Mouse (Mus musculus): ENCODE results near the gene Oas1a. TPM values are rescaled to one million over a fixed set of nuclear protein-coding genes. Genes with fewer than 3 reads are reported as not detected.
"Not testable (repeated sequence)": the region's sequence is repeated elsewhere in the genome, so short reads cannot be mapped to it uniquely, and the experiment has no call there.

The Oas1a gene
- total RNA-seq, 2 experiments from 2014 or later: 0.33 TPM; not detected in 1

DNA sequence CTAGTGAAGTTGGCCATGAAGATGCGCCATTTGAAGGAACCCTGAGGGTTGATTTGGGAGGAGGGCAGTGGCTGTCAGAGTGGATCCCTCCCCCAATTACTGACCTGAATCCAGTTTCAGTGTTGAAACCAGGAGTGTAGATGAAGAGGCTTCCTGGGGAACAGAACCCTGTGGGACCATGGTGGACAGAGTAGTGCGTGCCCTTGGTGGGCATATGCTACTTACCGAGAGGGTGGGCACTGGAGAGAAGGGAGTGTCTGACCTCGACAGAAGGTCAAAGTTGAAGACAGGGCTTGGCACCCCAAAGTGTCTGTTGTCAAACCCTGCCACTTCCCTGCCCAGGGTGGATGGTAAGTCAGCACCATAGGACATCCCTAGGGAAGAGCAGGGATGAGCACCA, 13.5 kb downstream of the Oas1a start:
- DNase-seq (ENCODE audit: low spot score in 2 of 2): not testable (repeated sequence)

DNA sequence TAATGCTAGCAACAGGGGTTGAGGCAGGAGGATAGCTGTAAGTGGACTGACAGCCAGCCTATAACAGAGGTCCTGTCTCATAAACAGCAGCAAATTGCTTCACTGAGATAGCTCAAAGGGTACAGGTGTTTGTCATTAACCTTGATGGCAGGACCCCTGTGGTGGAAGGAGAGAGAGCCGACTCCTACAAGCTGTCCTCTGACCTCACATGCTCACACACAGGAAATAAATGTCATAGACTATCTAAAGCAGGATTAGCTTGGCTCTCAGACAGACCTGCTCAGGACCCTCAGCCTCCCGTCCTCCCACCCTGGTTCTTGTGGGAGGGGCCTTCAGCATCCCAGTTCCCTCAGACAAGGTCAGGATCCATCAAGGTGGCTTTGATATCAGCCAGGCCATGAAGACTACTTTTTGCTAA, 15.1 kb downstream of the Oas1a start:
- DNase-seq (ENCODE audit: low spot score in 2 of 2): no peak

DNA sequence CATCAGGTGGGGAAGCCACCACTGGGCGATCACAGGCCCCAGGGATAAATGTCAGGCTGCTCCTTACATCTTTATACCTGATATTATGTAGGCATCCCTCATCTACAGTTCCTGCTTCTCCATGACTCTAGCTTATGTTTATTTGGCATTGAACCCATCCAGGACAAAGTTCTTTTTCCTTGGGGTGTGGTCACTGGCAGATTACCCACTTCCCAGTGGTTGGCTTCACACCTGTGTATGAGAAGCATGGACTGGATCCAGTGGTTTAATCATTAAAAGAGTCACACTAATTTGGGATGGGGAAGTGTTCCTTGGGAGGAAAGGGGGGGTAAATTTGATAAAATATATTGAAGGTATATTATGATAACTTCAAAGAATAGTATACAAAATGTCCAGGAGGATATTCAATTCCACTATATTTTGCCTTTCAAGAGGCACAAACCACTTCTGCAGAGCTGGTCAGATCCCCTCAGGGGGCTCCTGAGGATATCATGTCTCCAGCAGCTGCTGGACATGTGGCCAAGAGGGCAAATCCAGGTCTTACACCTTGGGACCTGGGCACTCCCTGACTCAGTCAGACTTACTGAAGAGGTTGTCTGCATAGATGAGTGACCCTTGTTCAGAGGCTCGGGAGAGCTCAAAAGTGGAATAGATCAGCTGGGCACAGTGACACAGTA, 15.6 kb downstream of the Oas1a start:
- not testable (repeated sequence) for DNase-seq (ENCODE audit: low spot score in 2 of 2)

DNA sequence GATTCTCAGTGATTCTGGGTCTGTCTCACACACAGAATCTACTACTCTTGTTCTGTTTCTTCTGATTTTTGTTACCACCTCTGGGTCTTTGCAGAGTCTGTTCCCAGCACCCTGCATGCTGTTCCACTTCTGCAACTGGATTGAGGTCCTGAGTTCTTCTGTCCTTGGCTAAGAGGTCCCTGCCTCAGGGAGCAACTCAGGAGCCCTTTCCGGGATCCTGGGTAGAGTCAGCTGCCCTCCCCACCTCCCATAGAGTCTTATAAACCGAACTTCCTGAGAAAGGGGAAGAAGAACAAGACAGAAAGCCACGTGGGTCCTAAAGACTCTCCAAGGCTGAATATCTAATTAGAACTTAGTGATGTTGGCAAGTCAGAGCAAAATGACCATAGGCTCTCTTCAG, 16.3 kb downstream of the Oas1a start:
- DNase-seq (ENCODE audit: low spot score in 2 of 2): no peak

DNA sequence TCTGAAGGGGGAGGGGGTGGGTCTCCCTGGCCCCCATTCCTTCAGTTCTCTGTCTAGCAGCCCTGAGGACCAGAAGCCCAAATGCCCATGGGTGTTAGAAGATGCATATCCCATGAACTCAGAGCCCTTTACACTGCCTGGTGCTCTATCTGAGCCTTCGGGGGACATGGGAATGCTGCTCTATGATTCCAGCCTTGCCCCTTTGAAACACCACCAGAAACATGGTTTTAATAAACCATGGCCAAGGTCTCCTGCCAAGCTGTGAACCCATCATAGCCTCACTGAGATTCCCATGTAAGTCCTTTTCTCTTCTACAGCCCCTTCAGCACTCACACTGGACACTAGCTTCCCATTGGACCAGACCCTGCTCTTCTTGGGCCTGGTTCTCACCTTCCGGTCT, 17.3 kb downstream of the Oas1a start:
- no peak for DNase-seq (ENCODE audit: low spot score in 2 of 2)

DNA sequence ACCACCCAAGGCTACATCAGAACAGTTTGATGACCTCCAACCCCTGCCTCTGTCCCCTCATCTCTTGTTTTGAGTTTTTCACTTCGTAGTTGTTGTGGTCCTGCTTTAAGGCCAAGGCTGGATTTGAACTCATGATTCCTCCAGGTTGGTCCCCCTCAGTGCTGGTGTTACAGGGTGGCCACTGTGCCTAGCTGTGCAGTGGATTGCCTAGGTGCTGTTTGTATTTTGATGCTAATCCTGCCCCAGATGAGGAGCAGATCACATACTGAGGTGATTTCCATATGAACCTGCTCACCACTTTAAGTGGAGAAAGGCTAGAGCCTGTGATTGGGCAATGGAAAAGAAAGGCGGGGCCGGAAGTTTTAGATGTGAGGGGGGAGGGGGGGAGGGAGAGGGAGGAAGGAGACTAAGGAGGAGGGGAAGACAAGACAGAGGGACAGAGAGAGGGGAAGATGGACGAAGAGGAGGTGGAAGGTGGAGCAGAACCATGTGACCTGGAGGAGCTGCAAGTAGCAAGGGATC, 19.0 kb downstream of the Oas1a start:
- DNase-seq (ENCODE audit: low spot score in 2 of 2): not testable (repeated sequence)

DNA sequence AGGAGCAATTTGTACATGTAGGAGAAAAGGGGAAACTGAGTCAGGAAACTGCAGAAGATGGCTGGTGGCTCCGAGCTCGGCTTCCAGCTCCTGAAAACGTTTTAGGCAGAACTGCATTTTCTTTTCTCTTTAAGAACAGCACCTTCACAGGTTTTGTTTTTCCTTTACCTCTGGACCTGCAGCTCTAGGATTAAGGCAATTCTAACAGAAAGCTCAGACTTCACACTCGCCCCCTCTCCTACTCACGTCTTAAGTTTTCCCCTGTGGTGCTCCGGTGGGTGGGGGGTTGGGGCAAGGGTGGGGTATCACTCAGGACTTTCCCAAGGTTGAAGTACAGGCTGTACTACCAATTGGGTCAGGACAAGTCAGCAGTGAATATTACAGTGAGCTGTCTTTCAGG, 19.5 kb downstream of the Oas1a start:
- no peak for DNase-seq (ENCODE audit: low spot score in 2 of 2)

DNA sequence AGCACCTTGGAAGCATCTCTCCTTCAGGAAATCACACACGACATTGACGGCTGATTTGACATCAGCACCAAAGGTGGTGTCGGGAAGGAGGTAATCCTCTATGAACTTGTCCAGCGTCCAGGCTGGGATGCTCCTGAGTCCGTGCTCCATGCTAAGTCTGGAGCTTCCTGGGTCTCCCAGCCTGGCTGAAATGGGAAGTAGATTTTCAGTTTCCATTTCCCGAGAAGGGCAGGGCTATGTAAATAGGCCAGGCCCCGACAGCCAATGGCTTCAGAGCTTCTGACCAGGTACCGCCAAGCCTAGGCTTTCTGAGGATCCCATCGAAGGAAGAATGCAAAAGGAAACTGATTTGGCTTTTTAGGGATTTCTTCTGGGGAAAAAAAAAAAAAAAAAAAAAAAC, 19.9 kb downstream of the Oas1a start, which contains the start of gene Oas1g:
Oas1g (minus strand) TSS at position 201 of the 400 bp plus-strand sequence.
- not testable (repeated sequence) for DNase-seq (ENCODE audit: low spot score in 2 of 2)

DNA sequence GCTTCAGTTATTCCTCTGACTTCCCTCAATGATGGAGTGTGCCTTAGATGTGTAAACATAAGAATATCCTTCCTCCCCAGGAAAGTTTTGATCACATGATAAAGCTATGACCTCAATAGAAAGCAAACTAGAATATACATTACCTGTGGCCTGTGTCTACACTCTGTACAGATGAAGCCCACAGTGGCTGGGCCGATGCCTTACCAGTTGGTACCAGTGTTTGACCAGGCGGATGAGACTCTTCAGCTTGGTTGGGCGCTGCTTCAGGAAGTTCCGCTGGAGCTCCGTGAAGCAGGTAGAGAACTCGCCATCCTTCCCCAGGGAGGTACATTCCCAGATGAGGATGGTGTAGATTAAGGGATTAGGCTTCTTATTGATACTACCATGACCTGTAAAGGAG, 25.6 kb downstream of the Oas1a start:
- DNase-seq (ENCODE audit: low spot score in 2 of 2): not testable (repeated sequence)

DNA sequence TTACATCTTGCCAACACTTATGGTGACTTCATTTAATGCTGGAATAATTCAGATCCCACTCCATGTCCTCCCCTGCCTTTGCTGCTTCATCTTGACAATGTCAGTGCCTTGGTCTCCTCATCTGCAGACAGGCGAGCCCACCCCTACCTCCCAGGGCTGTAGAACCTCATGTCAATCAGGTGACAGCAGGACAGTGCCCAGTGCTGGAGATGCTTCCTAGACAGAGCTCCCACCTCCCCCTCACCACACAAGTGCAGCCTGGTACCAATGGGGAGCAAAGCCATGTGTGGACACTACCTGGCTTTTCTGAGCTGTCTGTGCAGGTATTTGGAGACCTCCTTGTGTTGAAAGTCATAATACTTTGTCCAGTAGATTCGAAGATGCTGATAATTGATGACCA, 28.5 kb downstream of the Oas1a start:
- DNase-seq (ENCODE audit: low spot score in 2 of 2): not testable (repeated sequence)

DNA sequence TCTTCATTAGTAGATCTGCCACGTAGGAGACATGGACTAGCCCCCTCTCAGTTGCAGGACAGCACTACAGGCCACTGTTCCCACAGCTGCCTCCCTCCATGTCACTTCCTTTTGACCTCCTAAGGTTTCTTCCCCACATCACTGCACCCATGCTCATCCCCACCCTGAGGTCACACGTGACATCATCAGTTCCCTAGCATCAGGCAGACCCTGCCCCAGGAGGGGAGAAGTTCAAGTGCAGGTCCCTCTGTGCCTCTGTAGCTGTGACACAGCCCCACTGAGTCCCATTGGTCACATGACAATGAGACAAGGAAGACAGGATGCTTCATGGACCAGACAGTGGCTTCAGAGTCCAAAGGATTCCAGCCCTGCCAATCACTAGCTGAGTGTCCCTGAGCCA, 29.9 kb downstream of the Oas1a start:
- not testable (repeated sequence) for DNase-seq (ENCODE audit: low spot score in 2 of 2)

DNA sequence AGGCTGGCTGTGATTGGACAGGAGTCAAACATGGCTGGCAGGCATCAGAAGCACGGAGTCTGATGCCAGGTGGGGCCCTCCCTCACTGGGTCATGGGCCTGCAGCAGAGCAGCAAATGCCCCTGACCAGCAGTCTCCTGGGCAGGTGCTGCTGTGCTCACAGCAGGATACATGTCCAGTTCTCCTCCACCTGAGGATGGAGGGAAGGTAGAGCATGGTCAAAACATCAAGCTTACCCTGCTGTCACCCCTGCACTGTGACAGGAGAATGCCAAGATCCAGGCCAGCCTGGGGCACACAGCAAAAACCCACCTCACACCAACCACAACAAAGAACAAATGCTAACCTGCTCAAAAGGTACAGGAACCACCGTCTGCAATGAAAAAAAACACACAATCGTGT, 30.5 kb downstream of the Oas1a start:
- DNase-seq (ENCODE audit: low spot score in 2 of 2): not testable (repeated sequence)

DNA sequence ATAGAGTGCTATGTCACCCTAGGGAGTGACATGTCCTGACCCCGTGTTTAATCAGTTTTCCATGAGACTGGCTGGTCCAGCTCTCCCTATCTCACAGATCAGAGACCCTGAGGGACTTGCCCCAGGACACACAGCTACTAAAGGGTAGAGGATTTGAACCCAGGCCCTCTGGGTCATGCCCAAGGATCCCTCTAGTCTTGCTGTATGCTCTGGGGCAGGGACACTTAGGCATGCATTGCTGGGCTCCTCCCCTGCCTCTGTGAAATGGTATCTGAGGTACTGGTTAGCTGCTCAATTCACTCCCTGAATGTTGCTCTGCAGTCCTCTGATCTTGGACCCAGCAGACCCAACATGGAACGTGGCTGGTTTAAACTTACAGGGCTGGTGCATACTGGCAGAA, 35.9 kb downstream of the Oas1a start:
- no peak for DNase-seq (ENCODE audit: low spot score in 2 of 2)

DNA sequence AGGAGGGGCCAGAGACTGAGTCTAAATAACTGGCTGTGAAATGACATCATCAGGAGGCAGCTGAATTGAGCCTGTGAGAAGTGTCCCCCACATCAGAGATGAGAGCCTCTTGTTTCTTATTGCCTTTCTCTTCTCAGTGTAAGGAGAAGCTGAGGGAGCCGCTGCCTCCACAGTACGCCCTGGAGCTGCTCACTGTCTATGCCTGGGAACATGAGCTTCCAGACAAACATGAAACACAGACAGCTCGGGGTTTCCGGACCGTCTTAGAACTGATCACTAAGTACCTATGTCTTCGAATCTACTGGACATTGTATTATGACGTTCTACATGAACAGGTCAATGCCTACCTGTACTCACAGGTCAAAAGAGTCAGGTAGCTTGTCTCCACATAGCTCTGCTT, 36.5 kb downstream of the Oas1a start:
- DNase-seq (ENCODE audit: low spot score in 2 of 2): no peak

DNA sequence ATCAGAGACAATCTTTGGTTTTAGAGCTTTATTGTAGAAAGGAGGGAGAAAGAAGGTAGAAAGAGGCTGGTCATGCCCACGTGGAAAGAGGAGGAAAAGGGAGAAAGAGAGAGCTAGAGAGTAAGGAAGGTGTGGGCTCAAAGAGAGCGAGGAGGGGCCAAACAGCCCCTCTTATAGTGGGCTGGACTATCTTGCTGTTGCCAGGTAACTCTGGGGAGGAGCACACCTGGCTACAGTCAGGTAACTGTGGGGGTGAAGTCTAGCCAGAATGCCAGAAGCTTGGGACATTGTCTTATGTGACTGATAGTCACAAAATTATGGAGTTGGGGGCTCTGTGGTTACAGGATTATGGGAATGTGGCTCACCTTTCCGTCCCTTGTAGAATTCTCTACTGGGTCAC, 37.2 kb downstream of the Oas1a start:
- no peak for DNase-seq (ENCODE audit: low spot score in 2 of 2)

DNA sequence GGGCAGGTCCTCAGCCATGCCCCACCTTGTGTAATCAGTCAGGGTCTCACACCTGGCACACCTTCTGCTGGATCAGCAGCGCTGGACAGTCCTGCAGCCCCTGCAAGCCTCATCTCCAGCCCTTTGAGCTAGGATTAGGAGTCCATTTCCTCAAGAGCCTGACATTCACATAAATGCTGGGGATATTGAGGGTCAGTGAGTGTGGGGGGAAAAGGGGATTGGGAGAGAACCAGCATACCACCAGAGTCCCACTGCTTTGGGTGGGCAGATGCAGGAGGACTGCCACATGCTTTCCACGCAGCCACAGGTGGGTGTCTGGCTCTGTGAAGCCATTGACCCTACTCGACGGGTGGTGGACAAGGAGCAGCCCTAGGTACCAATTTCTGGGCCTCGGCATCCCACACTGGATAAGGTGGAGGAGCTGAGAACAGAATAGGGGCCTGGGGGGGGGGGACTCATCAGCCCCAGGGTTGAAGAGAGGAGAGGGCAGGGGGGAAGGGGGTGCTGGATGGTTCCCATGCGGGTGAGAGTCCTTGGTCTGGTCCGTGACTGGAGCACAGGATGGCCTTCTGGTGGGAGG, 37.8 kb downstream of the Oas1a start:
- no peak for DNase-seq (ENCODE audit: low spot score in 2 of 2)

DNA sequence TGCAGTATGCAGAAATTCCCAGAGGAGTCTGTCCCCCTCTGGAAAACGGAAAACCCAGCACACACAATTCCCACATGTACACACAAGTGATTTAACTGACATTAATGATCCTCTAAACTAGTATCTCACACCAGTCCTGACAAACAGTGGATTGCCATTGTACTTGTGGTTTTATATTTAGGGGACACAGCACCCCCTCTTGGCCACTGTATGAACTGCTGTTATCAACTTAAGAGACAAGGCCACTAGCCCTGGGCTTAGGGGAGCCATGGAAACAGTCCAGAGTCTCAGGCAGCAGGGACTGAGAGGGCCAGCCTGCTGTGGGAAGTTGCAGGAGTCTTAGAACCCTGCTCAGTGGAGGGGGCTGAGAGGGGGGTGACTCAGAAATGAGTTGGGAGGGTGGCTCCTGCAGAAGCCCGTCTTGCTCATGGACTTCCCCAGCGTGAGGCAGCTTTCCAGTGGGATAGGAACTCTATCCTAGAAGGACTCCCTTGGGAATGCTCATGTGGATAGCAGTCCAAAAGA, 41.9 kb downstream of the Oas1a start:
- no peak for DNase-seq (ENCODE audit: low spot score in 2 of 2)

DNA sequence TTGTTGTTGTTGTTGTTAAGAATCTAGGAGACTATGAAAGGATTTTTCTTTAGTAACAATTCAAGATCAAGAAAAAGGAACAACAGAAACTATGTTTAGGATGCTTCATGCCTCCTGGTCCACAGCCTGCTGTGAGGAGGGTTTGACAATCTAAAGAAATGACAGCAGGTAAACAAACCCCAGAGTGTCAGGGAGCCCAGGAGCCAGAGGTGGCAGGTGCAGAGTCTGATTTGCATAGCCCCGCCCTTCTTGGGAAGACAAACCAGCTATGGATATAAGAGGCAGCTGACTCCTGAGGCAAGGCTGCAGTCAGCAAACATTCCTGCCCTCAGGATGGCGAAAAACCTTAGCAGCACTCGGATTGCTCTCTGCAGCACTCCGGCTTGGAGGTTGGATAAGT, 46.2 kb downstream of the Oas1a start, which contains the start of gene Oas1h:
Oas1h (plus strand) TSS at position 301 of the 400 bp plus-strand sequence.
- no peak for DNase-seq (ENCODE audit: low spot score in 2 of 2)

DNA sequence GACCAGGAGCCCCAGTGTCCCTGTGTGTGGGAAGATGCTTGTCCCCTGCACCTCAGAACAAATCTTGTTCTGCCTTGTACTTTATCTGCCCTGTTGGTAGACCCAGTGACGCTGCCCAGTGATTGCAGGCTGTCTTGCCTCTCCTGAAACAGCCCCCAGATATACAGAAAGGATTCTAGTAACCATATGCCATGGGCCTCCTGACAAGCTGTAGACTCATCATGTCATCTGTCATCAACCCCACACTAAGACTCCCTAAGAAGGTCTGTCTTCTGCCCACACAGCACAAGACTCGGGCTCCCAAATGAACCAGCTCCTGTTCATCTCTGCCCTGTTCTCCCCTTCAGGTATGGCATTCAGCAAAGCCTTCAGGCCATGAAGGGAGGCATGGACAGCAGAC, 48.1 kb downstream of the Oas1a start:
- peak; percentile 14 to 74 for DNase-seq (ENCODE audit: low spot score in 2 of 2)

DNA sequence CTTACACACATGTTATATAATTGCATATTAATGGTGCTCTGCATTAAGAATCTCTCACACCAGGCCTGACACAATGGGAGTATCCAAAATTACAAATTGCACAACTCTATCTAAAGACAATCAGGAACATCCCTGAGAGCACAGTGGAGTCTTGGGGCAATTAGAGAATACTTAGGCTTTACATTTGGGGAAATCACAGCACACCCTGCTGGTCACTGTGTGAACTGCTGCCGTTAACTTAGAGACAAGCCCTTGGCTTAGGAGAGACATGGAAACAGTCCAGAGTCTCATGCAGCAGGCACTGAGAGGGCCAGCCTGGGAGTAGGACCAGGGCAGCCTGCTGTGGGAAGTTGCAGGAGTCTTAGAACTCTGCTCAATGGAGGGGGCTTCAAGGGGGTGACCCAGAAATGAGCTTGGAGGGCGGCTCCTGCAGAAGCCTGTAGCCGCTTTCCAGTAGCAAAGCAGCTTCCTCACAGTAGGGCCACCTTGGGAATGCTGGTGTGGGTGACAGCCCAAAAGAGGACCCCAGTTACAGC, 57.7 kb downstream of the Oas1a start:
- DNase-seq (ENCODE audit: low spot score in 2 of 2): peak in 1 of 2 experiments; percentile 44

DNA sequence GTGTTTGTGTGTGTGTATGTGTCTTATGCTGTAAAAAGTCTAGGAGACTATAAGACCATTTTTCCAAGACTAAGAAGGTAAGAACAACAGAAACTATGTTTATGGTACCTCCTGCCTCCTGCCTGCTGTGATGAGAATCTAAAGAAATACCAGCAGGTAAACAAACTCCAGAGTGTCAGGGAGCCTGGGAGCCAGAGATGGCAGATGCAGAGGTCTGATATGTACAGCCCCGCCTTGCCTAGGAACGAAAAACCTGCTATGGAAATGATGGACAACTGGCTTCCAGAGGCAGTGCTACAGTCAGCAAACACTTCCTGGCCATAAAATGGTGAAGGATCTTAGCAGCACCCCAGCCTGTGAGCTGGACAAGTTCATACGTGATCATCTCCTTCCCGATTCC, 60.3 kb downstream of the Oas1a start, which contains the start of gene Oas1f:
Oas1f (plus strand) TSS at position 301 of the 400 bp plus-strand sequence.
- DNase-seq (ENCODE audit: low spot score in 2 of 2): no peak

Measured in layer of hippocampus, adult 18-20 months (tissue).